Mouse (Mus musculus) neutrophil, adult 59 days (primary cell): ENCODE results near the gene Mfge8. TPM values are rescaled to one million over a fixed set of nuclear protein-coding genes. Genes with fewer than 3 reads are reported as not detected.

ENCODE experiments used
- total RNA-seq, 2 experiments: library from RNA; stranded (reverse); gene quantifications; 1 replicate in 1 of 2; 2 replicates in 1 of 2; pipeline ENCODE4 v1.2.4; 2023

Gene Mfge8
- 10 to 100 TPM in 1 of 2 experiments, 1 to 10 TPM in 1; 7.1 to 13.2 TPM for total RNA-seq

DNA sequence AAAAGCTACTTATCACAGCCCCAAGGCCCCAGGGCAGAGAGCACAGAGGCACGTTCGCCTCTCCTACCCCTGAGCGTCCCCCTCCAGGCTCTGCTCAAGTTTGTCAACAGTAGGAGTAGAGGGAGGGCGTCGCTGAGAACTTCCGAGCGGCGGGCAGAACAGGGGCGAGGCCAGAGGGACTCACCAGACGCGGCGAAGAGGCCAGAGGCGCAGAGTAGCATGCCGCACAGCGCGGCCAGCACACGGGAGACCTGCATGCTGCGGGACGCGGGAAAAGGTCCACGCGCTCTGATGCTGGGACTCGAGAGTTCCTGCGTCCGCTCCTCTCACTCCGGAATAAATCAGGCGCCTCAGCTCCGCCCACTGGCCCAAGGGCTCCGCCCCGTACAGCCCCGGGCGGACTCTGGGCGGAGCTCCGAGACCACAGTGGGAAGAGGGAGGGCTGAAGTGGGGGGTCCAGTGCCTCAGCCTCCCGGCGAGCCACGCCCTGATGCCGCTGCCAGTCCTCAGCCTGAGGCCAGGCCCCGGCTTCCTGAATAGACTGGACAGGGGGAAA, at the start of gene Mfge8:
Mfge8 (minus strand) TSS at position 350 of the 556 bp plus-strand sequence.

DNA sequence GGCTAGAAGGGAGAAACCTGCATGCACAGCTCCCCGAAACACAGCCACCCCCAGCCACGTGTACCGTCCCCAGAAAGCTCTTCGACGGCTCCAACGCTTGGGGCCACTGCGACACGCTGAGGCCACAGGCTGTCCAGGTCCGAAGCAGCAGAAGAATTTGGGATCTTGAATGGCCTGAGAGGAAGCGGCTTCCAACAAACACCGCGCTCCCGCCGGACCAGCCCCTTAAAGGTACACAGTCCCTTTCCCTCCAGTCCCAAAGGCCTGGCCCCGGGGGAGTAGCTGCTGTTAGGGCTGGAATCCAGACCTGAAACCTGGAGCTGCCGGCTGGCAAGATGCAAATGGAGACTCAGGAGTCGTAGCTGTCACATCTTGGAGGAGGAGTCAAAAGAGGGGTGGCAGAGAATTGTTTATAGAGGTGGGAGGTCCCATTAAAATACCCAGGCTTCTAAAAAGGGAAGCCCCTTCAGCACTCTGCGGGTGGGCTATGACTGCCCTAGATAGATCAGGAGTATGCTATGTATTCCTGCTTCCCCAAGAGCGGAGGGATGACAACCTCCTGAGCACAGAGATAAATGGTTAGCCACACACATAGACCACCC, 17.9 kb downstream of the Mfge8 start, which contains the start of gene Hapln3:
Hapln3 (minus strand) TSS at position 176 of the 602 bp plus-strand sequence.

Other genes starting within 250 kb of the Mfge8 start
- gene Isg20, start 235.6 kb downstream of the Mfge8 start, total RNA-seq = 10 to 100 TPM; 21.6 to 41.6 TPM
- not detected for gene Acan, start 95.6 kb downstream of the Mfge8 start, total RNA-seq
- gene Hapln3, start 18.0 kb downstream of the Mfge8 start, total RNA-seq = not detected
- 10 to 100 TPM; 73.0 to 76.5 TPM for gene Abhd2, start 124.1 kb upstream of the Mfge8 start, total RNA-seq
- not detected for gene Rlbp1, start 238.0 kb upstream of the Mfge8 start, total RNA-seq
- gene Fanci, start 242.9 kb upstream of the Mfge8 start, total RNA-seq = 1 to 10 TPM; 7.8 to 8.2 TPM